ENCODE assay signal across 17 mouse cellular contexts in genomic region chr5:71495621-71496020, GRCm38 (mm10). TPM values are rescaled to one million over a fixed set of nuclear protein-coding genes. Genes with fewer than 3 reads are reported as not detected.
DNase-seq lines count a peak whose midpoint lies in the region; TF ChIP-seq lines count a peak whose summit lies in the region.
"Had no signal": no experiment of that assay in that cellular context is flagged by ENCODE, and none has a peak within 500 bp of the region (broad histone marks: within the 10 kb centered on the region; RNA-seq: fewer than 3 reads in every experiment).

No protein-coding gene starts in this region.

- no peak for TF ChIP-seq POLR2A in brain, embryonic 14.5 days (IDR thresholded peaks at IDR 0.05; ENCODE audit: borderline replicate concordance, extremely low read depth, insufficient read depth, insufficient read length, poor library complexity, severe bottlenecking)

- DNase-seq in heart, adult 11 months, result peak; percentile 62
- DNase-seq in heart, postnatal 10 days, result no peak
- DNase-seq in kidney, postnatal 10 days, result peak; percentile 4
- DNase-seq in kidney, postnatal 14 days, result no peak
- DNase-seq in brain, embryonic 14.5 days (ENCODE audit: low read depth), result peak; percentile 37
- peak; percentile 19 to 36 for DNase-seq in cerebellum, postnatal 10 days
- DNase-seq in thymus, postnatal 25 days, result no peak
- DNase-seq: gastrocnemius, adult 2 months had no signal

- no peak for TF ChIP-seq CTCF in brain, embryonic 14.5 days (IDR thresholded peaks at IDR 0.05; ENCODE audit: borderline replicate concordance, extremely low read depth, insufficient read depth, insufficient read length)

- intact Hi-C loops in heart, postnatal 10 days (cut with DNase I), result no loop called here

RNA-seq across cellular contexts. Expression of gene Cox7b2, which starts 52.4 kb away (rescaled TPM):
- not detected for total RNA-seq in heart, postnatal 10 days (2021)
- 0.21 and 0.33 TPM in 2 replicates for polyA plus RNA-seq in brain, embryonic 14.5 days (2012; rRNA removed)
- total RNA-seq: gastrocnemius, adult 2 months; layer of hippocampus, postnatal 14 days; neutrophil, adult 5-6 weeks had no signal
- polyA plus RNA-seq: embryonic facial prominence, embryonic 12.5 days; forebrain, embryonic 11.5 days; intestine, embryonic 14.5 days; limb, embryonic 12.5 days; liver, embryonic 16.5 days; macrophage; stomach, embryonic 14.5 days had no signal

Comparison
In these comparisons a context has a peak if more than half of its experiments do, and no peak if none do; other contexts are left out.
1. DNase-seq: peak in heart, adult 11 months (single experiment), kidney, postnatal 10 days (single experiment), brain, embryonic 14.5 days (single experiment) and cerebellum, postnatal 10 days (2 of 2); none in heart, postnatal 10 days (0 of 2), kidney, postnatal 14 days (single experiment) and thymus, postnatal 25 days (single experiment).